Mouse (Mus musculus) frontal cortex, adult 2 months (tissue): Measurements from ENCODE around the gene Supt6. TPM values are rescaled to one million over a fixed set of nuclear protein-coding genes. Genes with fewer than 3 reads are reported as not detected.
"Not testable (repeated sequence)": the region's sequence is repeated elsewhere in the genome, so short reads cannot be mapped to it uniquely, and the experiment has no call there.

Source experiments
- DNase-seq, 2 experiments: peaks; one replicate each; pipeline ENCODE4 v3.0.0; 2022; ENCODE audit warnings: low spot score in 1 of 2; ENCODE audit errors: extremely low spot score in 1 of 2
- polyA plus RNA-seq: library from polyadenylated mRNA; depleted of rRNA; stranded (reverse); fragments of >200 nt; gene quantifications from 2 replicates; pipeline ENCODE4 v1.2.3, GENCODE M21; 2012

Gene Supt6
- polyA plus RNA-seq, 1 experiment: 45.4 TPM

DNA sequence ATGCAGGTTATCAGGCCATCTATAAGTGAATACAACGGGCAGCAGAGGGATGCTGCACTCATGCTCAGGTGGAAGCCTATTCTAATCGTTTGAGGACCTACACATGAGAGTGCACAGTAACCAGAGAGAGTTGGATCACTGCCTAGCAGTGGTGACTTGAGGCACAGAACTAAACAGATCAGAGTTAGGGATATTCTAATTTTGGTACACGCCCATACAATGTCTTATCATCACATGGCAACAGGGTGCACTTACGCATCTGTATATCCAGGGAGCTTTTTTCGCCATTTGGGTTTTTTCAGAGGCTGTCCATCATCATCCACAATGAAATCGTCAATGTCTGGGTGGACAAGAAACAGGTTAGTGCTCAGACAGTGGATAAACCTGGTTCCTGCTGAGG is 14.3 kb downstream of the Supt6 start:
- DNase-seq: no peak

DNA sequence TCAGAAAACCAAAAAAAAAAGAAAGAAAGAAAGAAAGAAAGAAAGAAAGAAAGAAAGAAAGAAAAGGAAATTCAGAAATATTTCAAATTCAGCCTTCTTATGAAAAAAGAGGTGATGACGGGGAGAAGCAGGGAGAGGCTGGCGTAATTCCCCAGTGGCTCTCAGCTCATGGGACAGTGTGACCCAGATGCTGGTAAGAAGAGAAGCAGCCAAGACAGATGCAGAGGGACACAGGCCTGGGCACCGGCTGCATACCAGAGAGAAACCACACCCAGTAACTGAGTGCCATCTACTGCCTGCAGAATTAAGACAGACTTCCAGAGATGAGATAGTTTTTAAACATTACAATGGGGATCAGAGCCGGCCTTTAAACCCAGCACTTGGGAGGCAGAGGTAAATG is 22.2 kb downstream of the Supt6 start:
- DNase-seq: no peak

GRCm38 (mm10) chr11:78215709-78216317 is 30.0 kb downstream of the Supt6 start:
- peak in 1 of 2 experiments; percentile 19 for DNase-seq

GRCm38 (mm10) chr11:78213086-78213817 is 32.5 kb downstream of the Supt6 start:
- no peak for DNase-seq

GRCm38 (mm10) chr11:78211513-78211912 is 34.3 kb downstream of the Supt6 start:
- DNase-seq: no peak

GRCm38 (mm10) chr11:78210615-78211014 is 35.2 kb downstream of the Supt6 start:
- no peak for DNase-seq

GRCm38 (mm10) chr11:78209886-78210285 is 35.9 kb downstream of the Supt6 start:
- no peak for DNase-seq

- no peak for DNase-seq
Observed at GRCm38 (mm10) chr11:78207190-78207589, 38.6 kb downstream of the Supt6 start.

GRCm38 (mm10) chr11:78205361-78206206 is 40.2 kb downstream of the Supt6 start:
- no peak for DNase-seq

DNA sequence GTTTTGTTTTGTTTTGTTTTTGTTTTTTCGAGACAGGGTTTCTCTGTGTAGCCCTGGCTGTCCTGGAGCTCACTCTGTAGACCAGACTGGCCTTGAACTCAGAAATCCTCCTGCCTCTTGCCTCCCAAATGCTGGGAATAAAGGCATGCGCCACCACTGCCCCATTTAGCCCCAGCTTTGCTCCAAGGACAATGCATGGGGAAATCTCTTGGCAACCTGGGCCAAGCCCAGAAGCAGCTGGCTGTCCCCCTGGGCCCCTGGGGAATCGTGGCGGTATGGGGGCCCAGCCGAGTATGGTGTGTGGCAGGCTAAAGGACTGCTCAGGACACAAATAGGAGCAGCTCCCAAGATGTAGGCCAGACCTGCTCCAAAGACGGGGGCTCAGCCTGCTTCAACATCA is 41.5 kb downstream of the Supt6 start:
- no peak for DNase-seq

DNA sequence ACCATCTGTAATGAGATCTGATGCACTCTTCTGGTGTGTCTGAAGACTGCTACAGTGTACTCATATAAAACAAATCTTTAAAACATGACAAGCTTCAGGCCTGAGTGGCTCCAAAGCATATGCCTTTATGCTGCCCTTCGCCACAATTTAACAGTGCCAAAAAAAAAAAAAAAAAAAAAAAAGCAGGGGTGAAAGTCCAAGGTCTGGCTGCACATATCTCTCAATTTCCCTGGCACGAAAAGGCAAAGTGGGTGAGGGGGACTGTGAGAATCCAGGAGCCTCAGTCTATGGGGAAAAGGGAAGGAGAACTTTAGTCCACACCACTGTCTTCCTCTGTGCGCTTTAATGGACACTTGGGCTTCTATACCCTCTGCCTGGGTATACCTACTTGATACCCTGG is 43.4 kb downstream of the Supt6 start:
- DNase-seq: no peak

- no peak for DNase-seq
Observed at GRCm38 (mm10) chr11:78195101-78195863, 50.5 kb downstream of the Supt6 start.

GRCm38 (mm10) chr11:78194411-78195100 is 51.2 kb downstream of the Supt6 start:
- no peak for DNase-seq

DNA sequence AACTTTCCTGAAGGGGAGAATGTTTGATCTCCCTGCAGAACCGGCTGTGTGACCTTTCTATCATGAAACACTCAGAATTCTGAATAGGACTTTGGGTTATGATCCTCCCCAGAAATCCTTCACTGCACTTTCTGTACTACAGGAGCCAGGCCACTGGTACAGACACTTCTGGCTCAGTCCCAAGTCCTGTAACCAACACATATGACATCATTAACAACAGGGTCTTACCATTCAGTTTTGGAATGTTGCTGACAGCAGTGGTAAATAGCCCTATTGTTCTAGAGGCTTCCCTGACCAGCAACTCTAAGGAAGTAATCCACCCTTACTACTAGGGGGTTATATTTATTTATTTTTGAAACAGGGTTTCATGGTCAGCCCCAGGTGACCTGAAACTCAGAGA is 52.7 kb downstream of the Supt6 start, which contains the start of gene Proca1:
Proca1 (plus strand) TSS at position 280 of the 400 bp plus-strand sequence.
- DNase-seq: no peak

DNA sequence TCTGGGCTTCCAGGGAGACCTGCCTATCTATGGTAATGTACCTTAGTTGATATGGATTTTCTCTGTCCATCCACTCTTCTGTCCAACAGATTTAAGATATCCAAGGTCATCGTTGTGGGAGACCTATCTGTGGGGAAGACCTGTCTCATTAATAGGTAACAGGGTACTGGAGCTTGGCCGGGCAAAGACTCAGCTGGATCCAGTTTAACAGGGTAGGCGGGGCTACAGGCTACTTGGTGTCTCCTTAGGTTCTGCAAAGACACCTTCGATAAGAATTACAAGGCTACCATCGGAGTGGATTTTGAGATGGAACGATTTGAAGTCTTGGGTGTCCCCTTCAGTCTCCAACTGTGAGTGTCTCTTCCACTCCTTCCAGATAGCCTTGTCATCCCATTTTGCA is 55.7 kb downstream of the Supt6 start:
- no peak for DNase-seq

- DNase-seq: peak; percentile 64 to 76
Observed at GRCm38 (mm10) chr11:78189234-78190040, 56.4 kb downstream of the Supt6 start.

- DNase-seq: peak in 1 of 2 experiments; percentile 70
Observed at GRCm38 (mm10) chr11:78188331-78189233, 57.2 kb downstream of the Supt6 start, which contains the start of gene Rab34. Rab34 (plus strand) TSS chr11:78188430.

- not testable (repeated sequence) for DNase-seq
Observed at GRCm38 (mm10) chr11:78184702-78185101, 61.1 kb downstream of the Supt6 start.
